Mouse (Mus musculus): ENCODE measurements around the gene Lhfp. TPM values are rescaled to one million over a fixed set of nuclear protein-coding genes. Genes with fewer than 3 reads are reported as not detected.

The Lhfp gene
- 7.8 and 14.7 TPM in 2 replicates for polyA plus RNA-seq (2012; ENCODE audit: insufficient read depth, insufficient read length, missing spikeins)

- peak within 1 kb of the TSS; percentile 80 for H3K4me3 ChIP-seq (ENCODE audit: insufficient read depth, low read depth, low read length)
- H3K4me1 ChIP-seq (ENCODE audit: control insufficient read depth, insufficient read depth, insufficient read length, low read length) = no peaks in the 10 kb centered on the region
- no peak within 1 kb of the TSS; the same call in 1 of the 2 replicates for H3K27ac ChIP-seq (replicated peaks; ENCODE audit: low read depth, low read length)
Measured at GRCm38 (mm10) chr3:53041411-53042239, at the start of gene Lhfp. Gene Lhfp (plus strand): TSS chr3:53041528.

- no peaks in the 10 kb centered on the region for H3K4me1 ChIP-seq (ENCODE audit: control insufficient read depth, insufficient read depth, insufficient read length, low read length)
- H3K27ac ChIP-seq (replicated peaks; ENCODE audit: low read depth, low read length) = no peak overlapping the region
Measured at GRCm38 (mm10) chr3:52993296-52993695, 48.0 kb upstream of the Lhfp start.

DNA sequence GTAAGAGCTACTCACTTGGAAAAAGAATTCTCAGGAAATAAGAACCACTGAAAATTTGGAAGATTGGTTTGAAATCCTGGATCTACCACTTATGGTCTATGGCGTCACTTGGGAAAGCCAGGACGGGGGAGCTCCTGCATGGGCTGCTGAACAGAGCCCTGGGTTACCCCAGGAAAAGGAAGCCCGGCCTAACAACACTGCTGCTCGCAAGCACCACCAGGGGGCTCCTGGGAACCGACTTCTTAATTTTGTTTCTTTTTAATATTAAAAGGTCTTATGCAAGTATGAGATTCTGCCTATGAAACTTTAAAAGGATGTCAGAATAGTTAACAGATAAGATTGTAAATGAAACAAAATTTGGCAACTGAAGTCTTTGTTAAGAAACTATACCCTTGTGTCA, 46.7 kb upstream of the Lhfp start:
- Histone ChIP-seq H3K27ac (replicated peaks; ENCODE audit: low read depth, low read length) (no peak overlapping the region), H3K4me3 (ENCODE audit: insufficient read depth, low read depth, low read length) (no peak overlapping the region), H3K4me1 (ENCODE audit: control insufficient read depth, insufficient read depth, insufficient read length, low read length) (no peaks in the 10 kb centered on the region)

More at GRCm38 (mm10) chr3:52993296-52993695, 48.0 kb upstream of the Lhfp start:
- H3K4me3 ChIP-seq (ENCODE audit: insufficient read depth, low read depth, low read length) = no peak overlapping the region

DNA sequence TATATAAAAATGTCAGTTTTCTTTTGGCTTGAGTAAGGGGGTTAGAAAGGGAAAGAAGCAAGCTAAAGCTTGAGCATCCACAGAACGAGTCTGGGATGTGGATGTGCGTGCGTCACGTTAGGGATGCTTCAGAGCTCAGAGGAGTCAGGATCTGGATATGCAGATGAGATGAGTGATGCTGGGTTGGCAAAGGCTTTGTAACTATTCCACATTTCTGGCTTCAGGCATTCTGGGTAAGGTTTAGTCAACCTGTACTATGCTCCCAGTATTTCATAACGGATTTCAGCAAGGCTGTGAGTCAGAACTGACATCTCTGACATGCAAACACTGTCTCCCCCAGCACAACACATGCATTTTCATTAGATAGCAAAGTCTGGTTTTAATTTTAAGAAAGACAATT, 44.7 kb upstream of the Lhfp start:
- Histone ChIP-seq H3K27ac (replicated peaks; ENCODE audit: low read depth, low read length) (no peak overlapping the region), H3K4me3 (ENCODE audit: insufficient read depth, low read depth, low read length) (no peak overlapping the region), H3K4me1 (ENCODE audit: control insufficient read depth, insufficient read depth, insufficient read length, low read length) (no peaks in the 10 kb centered on the region)

- no peaks in the 10 kb centered on the region for H3K4me1 ChIP-seq (ENCODE audit: control insufficient read depth, insufficient read depth, insufficient read length, low read length)
- no peak overlapping the region for H3K4me3 ChIP-seq (ENCODE audit: insufficient read depth, low read depth, low read length)
- no peak overlapping the region for H3K27ac ChIP-seq (replicated peaks; ENCODE audit: low read depth, low read length)
Measured at GRCm38 (mm10) chr3:52997381-52997780, 43.9 kb upstream of the Lhfp start.

DNA sequence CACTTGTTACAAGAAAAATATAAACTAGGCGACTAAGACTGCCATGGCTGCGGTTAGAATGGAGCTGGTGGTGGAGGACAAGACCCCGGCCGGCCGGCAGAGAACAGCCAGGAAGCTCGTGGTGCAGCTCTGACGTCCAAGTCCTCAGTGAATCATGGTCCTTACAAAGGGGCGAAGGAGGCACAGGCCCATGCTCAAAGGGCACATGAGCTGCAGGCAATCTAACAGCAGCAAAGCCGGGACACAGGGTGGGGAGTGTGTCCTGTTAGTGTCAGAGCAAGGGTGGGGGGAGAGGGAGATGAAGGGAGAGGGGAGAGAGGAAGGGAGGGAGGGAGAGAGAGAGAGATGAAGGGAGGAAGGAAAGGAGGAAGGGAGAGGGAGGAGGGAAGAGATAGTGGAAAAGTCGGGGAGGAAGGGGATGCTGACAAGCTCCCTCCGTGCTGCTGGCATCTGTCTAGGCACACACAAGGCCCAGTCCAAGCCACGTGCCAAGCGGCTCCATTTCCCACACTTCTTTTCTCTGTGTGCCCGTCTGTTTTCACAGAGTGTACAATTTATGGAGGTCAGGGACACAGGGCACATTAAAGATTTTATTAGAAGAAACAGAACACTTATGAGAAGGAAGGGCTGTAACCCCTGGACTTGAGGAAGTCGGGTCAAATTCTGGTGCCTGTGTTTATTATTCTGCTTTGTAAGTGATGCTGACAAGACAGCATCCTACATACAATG, 42.1 kb upstream of the Lhfp start:
- Histone ChIP-seq H3K4me1 (ENCODE audit: control insufficient read depth, insufficient read depth, insufficient read length, low read length) (no peaks in the 10 kb centered on the region), H3K4me3 (ENCODE audit: insufficient read depth, low read depth, low read length) (no peak overlapping the region), H3K27ac (replicated peaks; ENCODE audit: low read depth, low read length) (no peak overlapping the region)

DNA sequence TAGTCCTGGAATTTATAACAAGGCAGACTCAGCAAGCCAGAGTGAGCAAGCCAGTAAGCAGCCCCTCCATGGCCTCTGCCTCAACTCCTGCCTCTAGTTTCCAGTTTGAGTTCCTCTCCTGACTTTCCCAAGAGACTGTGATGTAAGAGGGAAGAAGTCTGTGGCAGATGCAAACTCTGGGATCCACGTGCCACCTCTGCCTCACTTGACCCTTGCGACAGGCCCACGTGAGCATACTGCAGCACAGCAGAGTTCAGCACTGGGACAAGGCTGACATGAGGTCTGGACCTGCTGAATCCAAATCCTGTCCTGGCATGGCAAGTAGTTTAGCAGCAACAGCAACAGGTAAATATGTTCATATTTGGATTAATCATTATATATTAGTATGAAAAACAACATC, 41.3 kb upstream of the Lhfp start:
- Histone ChIP-seq H3K4me1 (ENCODE audit: control insufficient read depth, insufficient read depth, insufficient read length, low read length) (no peaks in the 10 kb centered on the region), H3K4me3 (ENCODE audit: insufficient read depth, low read depth, low read length) (no peak overlapping the region), H3K27ac (replicated peaks; ENCODE audit: low read depth, low read length) (no peak overlapping the region)

DNA sequence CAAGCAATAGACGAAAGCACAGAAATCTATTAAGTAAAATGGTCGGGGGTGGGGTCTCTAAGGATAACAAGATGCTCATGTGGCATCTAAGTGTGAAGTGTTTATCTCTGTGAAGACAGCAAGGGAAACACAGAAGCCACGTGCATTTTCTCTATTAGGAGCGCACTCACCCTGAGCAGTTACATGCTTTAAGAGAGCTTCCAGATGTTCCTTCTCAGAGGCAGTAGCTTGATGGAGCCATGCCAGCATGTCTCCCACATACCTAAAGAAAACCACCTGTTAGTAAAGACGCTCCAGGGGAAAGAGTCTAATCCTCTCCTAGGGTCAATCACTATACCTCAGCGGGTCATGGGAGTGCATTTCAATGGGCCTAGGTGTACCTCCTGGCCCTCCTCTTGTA, 39.3 kb upstream of the Lhfp start:
- Histone ChIP-seq H3K4me3 (ENCODE audit: insufficient read depth, low read depth, low read length) (no peak overlapping the region), H3K4me1 (ENCODE audit: control insufficient read depth, insufficient read depth, insufficient read length, low read length) (no peaks in the 10 kb centered on the region), H3K27ac (replicated peaks; ENCODE audit: low read depth, low read length) (no peak overlapping the region)

GRCm38 (mm10) chr3:53004406-53005114, 36.8 kb upstream of the Lhfp start:
- H3K27ac ChIP-seq (replicated peaks; ENCODE audit: low read depth, low read length) = no peak overlapping the region
- H3K4me1 ChIP-seq (ENCODE audit: control insufficient read depth, insufficient read depth, insufficient read length, low read length) = no peaks in the 10 kb centered on the region
- H3K4me3 ChIP-seq (ENCODE audit: insufficient read depth, low read depth, low read length) = no peak overlapping the region

GRCm38 (mm10) chr3:53007411-53007810, 33.9 kb upstream of the Lhfp start:
- H3K4me3 ChIP-seq (ENCODE audit: insufficient read depth, low read depth, low read length) = no peak overlapping the region
- H3K27ac ChIP-seq (replicated peaks; ENCODE audit: low read depth, low read length) = no peak overlapping the region
- no peaks in the 10 kb centered on the region for H3K4me1 ChIP-seq (ENCODE audit: control insufficient read depth, insufficient read depth, insufficient read length, low read length)

DNA sequence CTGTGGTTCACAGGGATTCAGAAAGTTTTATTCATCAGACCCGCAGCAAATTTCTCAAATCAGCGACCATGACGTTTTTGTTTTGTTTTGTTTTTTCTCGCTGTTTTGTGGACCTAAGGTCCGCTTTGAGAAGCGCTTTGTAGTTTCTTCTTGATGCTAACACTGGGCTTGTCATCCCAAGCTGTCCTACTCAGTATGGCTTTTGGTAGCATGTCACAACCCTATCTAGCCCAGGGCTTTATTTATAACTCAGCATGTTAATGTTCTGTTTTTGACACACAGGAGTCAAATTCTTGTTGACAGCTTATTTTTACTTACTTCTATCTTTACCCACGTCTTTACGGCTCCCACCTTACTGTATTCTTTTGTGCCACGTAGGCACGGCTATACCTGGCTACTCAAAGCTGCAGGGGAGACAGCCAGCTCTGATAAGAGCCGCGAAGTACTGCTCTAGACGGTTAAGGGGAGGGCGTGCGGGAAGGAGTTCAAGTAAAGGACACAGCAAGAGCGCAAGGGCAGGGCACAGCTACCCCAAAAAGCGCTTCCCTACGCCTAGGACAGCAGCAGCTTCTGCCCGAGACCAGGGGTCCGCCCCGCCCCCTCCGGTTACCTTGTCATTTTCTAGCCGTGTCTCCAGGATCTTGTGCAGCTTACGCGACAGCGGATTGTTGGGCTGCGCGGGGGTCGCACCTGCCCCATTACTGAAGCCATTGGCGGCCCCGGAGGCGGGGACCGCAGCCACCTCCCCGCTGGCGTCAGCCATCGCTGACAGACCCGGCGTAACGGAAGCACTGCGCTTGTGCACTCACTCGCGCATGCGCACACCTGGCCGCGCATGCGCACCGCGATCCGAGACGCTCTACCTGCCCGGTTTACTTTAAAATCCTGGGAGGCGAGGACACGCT, 24.6 kb upstream of the Lhfp start, which contains the start of gene Cog6:
TSS of gene Cog6 (minus strand) at position 802 of the 905 bp plus-strand sequence.
- H3K27ac ChIP-seq (replicated peaks; ENCODE audit: low read depth, low read length) = peak within 1 kb of the TSS; percentile 56
- peak within 1 kb of the TSS; percentile 94 for H3K4me3 ChIP-seq (ENCODE audit: insufficient read depth, low read depth, low read length)
- no peaks in the 10 kb centered on the region for H3K4me1 ChIP-seq (ENCODE audit: control insufficient read depth, insufficient read depth, insufficient read length, low read length)

DNA sequence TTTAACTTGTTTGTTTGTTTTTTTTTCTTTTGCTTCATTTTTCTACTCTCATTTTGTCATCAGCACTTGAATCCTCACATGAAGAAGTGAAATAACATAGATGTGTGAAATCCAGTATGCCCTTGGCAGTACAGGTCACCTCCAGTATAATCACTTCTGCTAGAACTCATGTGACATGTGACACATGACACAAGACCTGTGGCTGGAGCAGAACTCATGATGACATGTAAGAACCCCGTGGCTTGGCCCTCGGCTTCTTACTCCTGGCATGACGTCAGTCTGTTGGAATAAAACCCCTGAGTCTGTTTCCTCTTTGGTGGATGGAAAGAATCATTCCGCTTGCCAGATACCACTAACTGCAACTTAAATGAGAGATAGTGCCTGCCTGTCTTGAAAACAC, 14.0 kb upstream of the Lhfp start:
- no peak overlapping the region for H3K27ac ChIP-seq (replicated peaks; ENCODE audit: low read depth, low read length)
- H3K4me1 ChIP-seq (ENCODE audit: control insufficient read depth, insufficient read depth, insufficient read length, low read length) = no peaks in the 10 kb centered on the region
- H3K4me3 ChIP-seq (ENCODE audit: insufficient read depth, low read depth, low read length) = no peak overlapping the region

- Histone ChIP-seq H3K27ac (replicated peaks; ENCODE audit: low read depth, low read length) (no peak overlapping the region), H3K4me1 (ENCODE audit: control insufficient read depth, insufficient read depth, insufficient read length, low read length) (no peaks in the 10 kb centered on the region), H3K4me3 (ENCODE audit: insufficient read depth, low read depth, low read length) (no peak overlapping the region)
Measured at GRCm38 (mm10) chr3:53029046-53029445, 12.3 kb upstream of the Lhfp start.

GRCm38 (mm10) chr3:53031586-53031985, 9.7 kb upstream of the Lhfp start:
- H3K27ac ChIP-seq (replicated peaks; ENCODE audit: low read depth, low read length) = no peak overlapping the region
- no peak overlapping the region for H3K4me3 ChIP-seq (ENCODE audit: insufficient read depth, low read depth, low read length)
- no peaks in the 10 kb centered on the region for H3K4me1 ChIP-seq (ENCODE audit: control insufficient read depth, insufficient read depth, insufficient read length, low read length)
